Mouse (Mus musculus) c-Kit-positive CD71-negative TER-119-negative erythroid progenitor cells, embryonic 14.5 days (primary cell): ENCODE measurements around the gene Metap2.
"Not testable (repeated sequence)": the region's sequence is repeated elsewhere in the genome, so short reads cannot be mapped to it uniquely, and the experiment has no call there.

Experiments
- DNase-seq: peaks from one replicate; pipeline ENCODE4 v3.0.0-alpha.2; 2013; ENCODE audit warnings: low read depth

The Metap2 gene

DNA sequence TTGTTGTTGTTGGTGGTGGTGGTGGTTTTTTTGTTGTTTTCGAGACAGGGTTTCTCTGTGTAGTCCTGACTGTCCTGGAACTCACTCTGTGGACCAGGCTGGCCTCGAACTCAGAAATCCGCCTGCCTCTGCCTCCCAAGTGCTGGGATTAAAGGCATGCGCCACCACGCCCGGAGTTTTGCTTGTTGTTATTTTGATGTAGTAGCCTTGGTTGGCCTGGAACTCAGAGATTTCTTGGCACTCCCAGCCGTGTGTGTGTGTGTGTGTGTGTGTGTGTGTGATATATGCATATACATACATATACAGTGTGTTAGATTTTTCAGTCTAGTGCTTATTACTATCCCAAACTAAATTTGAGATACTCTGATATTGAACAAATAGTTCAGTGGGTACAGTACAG is 61.8 kb downstream of the Metap2 start:
- not testable (repeated sequence) for DNase-seq

DNA sequence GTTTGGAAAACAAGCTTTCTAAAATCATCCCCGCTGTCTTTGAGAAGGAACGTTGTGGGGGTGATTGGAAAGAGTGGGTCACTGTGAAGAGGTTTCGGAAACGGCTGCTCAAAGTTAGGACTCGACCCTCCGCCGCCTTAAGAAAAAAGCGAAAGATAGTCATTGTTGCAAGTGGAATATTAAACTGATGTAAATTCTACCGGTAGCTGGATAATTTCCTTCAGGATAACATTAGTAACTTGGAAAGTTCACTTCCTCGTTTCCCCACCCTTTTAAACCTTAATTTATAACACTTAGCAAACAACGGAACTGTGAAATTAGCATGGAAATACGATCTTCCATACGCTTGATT is 62.5 kb downstream of the Metap2 start:
- DNase-seq = no peak

DNA sequence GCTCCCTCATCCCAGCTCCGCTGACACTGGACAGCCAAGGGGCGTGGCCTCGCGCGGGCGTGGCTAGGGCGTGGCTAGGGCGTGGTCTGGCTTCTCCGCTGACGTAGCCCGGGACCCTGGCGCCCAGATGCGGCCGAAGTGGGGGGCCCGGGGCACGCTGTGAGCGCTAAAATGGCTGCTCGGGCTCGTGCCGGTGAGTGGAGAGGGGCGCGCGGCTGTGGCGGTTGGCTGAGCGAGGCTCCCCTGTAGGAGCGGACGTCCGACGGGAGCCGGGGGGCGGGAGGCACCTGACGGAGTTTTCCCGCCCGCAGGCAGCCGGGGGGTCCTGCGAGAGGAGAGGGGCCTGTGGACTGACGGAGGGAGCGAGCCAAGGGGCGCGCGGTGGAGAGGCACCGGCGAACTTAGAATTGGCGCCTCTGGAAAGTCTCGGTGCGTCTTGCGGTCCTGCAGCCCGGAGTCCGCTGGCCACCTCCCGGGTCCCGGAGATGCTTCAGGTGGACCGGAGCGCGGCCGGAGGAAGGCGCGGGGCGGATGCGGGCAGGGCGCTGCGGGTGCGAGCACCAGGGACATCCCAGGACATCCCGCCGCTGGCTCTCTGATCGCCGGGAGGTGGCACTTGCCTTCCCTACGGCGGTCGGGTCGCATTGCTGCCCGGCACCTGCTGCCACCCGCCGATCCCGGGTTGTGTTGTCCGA is 63.0 kb downstream of the Metap2 start:
- DNase-seq = peak; percentile 39

DNA sequence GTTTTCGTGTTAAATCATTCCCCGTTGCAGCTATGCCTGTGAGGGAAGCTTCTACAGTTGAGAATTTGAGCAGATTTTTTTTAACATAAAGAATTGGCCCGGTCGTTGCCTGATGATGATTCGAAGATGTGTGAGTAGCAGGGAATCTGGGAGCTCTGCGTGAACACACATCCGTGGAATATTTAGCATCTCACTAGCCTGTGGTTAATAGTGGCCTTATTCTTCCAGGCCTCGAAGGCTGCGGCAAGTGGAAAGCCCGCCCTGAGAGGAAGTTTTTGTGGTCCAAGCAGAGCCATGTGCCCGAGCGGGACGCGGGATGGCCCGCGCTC is 63.6 kb downstream of the Metap2 start:
- no peak for DNase-seq

DNA sequence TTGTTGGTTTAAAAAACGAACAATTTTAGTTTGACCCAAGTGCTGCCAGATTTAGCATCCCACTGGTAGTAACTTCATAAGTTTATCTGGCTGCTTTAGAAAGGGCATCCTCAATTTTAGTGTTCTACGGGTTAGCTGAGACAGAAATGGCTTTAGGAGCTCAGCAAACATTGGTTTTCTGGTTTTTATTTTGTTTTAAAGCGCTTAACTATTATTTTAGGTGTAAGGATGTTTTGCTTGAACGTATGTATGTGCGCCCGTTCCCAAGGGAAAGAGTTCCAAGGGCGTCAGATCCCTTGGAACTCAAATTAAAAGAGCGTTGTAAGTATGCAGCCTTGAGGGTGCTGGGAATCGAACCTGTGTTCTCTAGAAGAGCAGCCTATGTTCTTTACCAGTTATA is 64.1 kb downstream of the Metap2 start:
- no peak for DNase-seq

DNA sequence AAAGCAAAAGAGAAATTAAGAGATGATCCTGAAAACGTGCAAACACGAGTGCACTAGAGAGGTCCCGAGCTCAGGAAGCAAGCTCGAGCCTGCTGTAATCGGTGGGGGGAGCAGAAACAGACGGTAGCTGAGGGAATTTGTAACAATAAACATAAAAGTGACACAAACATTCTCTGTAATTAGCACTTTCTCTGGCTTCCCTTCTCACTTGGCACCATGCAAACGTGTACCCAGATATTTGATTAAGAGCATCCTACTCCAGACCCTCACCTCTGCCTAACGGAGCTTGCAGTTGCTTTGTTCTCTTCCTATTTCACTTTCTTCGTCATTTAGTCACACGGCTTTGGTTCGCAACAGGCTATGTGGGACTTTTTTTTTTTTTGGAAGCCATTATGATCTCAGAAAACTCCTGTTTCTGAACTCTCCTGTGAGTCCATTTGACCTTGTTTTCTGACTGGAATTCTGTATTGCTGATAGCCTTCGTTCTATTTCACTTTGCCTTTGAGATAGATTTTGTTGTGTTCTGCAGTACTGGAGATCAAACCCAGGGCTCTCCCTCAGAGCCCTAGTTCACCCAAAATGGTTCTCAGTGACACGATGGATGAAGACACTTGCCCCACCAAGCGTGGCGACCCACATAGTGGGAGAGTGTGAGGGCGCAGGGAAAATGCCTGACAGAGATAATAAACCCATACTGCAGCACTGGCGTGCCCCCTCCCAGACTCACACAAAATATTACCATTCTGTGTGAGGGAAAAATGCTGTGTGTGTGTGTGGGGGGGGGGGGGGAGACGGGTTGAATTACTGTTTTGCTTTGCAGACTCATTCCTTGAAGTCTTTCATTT is 64.9 kb downstream of the Metap2 start:
- no peak for DNase-seq

DNA sequence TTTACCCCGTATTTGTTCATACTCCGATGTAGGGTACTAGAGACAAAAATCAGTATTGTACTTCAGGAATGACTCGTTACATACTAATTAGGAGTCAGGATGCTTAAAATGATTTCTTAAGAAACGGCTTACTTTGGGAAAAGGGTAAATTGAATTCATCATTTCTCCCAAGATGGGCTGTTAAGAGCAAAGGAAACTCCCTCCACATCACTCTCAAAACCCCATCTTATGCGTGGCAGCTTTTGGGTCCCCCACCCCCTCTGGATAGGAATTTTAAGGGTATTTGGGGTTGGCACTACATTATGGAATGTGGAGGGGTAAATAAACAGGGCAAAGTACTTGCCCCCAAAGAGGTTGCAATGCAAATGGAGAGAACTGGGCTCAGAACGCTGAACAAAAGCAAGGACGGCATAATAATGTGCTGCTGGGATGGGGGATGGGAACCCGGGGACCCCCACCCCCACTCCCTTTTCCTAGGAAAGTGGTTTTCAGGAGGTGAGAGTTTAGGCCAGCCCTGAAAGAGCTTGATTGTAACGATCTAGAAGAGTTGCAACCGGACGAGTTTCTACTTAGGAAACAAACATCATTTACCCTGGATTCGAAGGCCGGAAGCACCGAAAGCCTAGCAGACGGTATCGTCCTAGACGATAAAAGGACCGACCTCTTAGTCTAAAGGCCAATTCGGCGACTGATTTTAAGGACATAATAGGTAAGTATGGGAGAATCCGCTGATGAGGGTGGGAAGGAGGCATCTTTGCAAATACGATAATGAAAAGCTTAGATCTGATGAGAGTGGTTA is 65.8 kb downstream of the Metap2 start, which contains the start of gene Usp44:
Gene Usp44 (plus strand): TSS at position 625 of the 799 bp plus-strand sequence.
- DNase-seq = no peak

DNA sequence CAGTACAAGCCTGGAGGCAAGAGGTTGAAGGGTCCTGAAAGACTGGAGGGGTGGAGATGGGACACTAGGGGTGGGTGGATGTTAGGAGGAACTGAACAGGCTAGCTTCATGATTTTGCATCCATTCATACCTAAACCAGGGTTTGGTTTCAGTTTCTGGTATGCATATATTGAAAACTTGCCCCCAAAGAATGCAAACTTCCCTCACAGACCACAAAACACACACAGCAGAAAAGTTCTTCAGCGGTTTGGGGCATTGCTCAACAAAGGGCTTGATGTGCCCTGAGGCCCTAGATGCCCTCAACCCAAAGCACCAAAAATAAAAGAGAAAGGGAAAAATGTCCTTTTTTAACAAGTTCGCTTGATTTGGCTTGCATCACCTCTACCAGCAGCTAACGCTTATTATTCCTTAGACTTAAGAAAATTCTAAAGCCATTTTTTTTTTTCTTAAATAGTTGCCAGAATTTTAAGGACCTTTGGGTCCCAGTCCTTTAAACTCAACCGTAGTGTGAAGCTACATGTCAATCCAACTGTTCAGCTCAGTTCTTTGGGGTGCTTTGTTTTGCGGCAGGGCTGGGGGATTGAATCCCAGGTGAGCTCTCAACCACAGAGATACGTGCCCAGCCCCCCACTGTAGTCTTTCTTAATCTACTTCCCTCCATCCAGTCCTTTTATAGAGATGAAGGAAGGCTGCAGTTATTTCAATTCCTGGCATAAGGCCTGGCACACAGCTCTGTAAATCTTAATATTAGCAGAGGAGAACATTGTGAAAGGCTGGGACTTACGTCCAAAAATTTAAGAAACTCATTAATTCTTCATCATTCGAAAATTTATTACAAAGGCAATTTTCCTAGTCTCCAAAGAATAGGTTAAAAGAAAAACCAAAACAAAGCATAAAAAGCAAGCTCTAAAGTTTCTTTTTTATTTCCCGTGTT is 66.7 kb downstream of the Metap2 start:
- DNase-seq = no peak

DNA sequence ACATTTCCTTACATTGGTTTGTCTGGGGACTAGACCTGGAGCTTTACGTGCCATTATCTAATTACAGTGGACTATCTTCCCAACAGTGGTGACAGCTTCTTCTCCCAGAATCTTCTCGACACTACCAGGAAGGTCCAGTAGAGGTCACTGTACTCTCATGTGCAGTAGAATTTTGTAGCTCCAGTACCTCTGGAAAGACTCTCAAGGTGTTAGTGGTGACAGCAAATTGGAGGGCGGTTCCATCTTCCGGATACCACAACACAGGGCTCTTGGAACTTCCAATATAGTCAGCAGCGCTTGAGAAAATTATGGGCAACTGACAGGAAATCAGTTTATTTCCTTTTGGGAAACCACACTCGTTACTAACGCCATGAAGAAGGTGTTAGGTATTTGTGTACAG is 78.2 kb downstream of the Metap2 start:
- DNase-seq = peak; percentile 75

DNA sequence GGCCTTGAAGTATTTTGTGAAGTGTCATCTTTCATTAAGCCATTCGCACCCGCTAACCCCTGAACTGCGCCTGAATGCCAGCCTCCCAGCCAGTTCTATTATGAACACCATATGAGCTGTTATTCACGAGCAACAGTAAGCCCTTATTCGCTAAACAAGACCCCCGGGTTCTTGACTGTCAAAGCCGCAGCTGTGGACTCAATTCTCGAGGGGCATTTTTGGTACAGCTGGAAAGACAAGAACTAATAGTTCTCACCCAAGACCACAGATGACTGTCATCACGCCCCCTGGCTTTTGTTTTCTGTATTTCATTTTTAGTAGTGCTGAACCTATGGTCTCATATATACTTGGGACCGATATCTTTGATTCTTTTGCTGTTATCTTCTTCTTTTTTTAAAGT is 83.1 kb downstream of the Metap2 start:
- DNase-seq = no peak

DNA sequence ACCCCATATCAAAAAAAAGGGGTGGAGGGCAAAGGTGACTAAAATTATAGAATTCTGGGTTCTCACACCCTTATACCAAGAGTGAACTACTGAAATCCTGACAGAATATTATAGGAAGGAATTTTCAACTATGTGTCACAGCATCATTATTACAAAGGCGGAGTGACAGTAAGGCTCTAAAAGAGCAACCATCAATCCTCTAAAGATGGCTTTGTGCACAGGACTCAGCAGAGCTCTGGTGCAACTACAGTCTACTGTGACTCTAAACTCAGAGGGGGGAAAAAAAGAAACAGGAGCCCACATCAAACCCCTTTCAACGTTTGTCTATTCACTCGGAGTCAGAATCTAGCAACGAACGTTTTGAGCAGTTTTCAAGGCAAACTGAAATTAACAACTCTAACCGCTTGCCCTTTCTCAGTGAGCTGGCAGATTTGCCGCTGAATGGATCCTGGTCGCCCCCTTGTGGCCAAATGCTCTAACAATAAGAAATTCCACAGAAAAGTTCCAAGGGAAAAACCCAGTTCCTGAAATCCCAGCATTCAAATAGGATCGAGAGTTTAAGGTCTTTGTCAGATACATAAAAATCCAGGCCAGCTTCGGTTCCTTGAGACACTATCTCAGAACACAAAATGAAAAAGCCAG is 84.0 kb downstream of the Metap2 start:
- DNase-seq = no peak

DNA sequence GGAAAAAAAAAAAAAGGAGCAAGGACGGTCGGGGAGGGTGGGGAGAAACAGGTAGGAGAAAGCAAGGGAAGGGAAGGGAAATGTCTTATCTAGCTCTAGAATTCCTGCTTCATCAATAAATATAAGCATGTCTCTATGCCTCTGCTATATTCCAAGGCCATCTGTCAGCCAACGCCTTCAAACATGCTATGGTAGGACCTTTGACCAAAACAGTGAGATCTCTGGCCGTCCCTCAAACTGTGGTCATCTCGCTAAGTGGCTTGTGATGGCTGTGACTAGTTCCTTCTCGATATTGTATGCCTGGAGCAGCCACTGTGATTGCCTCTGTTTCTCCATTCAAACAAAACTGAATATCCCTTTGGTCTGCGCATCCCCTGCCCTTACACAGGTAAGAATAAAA is 84.8 kb downstream of the Metap2 start:
- no peak for DNase-seq

DNA sequence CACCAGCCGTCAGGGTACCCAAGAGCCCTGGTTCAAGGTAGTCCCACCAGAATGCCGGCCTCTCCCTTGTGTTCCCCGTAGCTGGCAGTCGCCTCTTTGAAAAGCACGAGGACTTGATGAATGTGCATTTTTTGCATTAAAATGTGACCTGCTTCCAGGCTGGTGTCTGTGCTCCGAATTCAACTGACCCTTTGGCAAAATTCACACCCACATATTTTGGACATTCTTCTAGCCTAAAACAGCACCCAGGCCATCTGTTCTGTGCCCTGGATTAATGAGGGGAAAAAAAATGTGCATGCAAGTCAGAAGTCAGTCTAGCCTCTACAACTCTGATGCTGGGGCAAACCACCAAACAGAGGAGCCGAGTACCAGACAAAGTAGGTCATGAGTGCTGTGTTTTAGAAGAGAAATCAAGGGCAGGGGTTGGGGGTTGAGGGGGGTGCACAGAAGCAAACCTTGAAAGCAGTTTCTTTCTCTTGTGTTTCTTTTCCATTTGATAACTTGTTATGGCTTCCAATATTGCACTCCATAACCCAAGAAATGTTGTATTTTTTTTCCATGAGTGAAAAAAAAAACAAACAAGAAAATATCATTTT is 86.2 kb downstream of the Metap2 start:
- no peak for DNase-seq

DNA sequence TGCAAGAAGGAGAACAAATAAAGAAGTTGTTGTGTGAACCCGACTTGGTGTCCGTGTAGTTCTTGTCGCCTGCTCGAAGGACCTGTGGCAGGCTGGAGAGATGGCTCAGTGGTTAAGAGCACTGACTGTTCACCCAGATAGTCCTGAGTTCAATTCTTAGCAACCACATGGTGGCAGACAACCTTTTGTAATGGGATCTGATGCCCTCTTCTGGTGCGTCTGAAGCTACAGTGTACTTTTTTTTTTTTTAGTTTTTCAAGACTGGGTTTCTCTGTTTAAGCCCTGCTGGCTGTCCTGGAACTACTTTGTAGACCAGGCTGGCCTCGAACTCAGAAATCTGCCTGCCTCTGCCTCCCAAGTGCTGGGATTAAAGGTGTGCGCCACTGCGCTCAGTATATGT is 87.5 kb downstream of the Metap2 start:
- not testable (repeated sequence) for DNase-seq
